Mouse (Mus musculus) gastrocnemius, postnatal 25 days (tissue): ENCODE measurements around the gene Ubr7. TPM values are rescaled to one million over a fixed set of nuclear protein-coding genes. Genes with fewer than 3 reads are reported as not detected.

Experiments
- DNase-seq: peaks from one replicate; pipeline ENCODE4 v3.0.0; 2022
- total RNA-seq, 2 experiments: library from RNA; stranded (reverse); gene quantifications; 1 replicate in 1 of 2; 2 replicates in 1 of 2; pipeline ENCODE4 v1.2.3; 2021

Ubr7 gene
- total RNA-seq, 2 experiments from 2014 or later: 12.8 to 13.1 TPM

DNA sequence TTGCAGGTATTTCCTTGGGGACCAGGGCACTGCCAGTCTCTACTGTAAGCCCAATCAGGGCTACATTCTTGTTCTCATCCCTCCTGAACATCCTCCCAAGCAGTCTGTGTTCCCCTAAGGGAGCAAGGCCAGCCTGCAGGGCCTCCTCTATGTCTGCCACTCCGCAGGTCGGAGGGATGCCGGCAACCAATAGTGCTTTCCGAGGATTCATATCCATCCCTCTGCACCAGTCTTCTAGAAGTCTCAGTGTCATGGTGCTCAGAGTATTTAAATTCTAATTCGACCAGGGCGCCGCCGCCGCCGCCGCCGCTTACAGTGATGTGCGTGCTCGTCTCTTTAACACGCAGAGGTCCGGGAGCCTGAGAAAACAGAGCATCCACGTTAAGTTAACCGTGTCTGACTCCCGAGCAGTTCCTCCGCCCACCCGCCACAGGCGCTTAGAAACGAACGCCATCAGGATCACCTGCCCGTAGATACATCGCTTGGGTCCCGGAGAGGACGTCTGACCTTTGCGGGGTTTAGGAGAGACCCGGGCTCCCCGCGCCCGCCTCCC is 14.7 kb upstream of the Ubr7 start:
- DNase-seq: no peak

DNA sequence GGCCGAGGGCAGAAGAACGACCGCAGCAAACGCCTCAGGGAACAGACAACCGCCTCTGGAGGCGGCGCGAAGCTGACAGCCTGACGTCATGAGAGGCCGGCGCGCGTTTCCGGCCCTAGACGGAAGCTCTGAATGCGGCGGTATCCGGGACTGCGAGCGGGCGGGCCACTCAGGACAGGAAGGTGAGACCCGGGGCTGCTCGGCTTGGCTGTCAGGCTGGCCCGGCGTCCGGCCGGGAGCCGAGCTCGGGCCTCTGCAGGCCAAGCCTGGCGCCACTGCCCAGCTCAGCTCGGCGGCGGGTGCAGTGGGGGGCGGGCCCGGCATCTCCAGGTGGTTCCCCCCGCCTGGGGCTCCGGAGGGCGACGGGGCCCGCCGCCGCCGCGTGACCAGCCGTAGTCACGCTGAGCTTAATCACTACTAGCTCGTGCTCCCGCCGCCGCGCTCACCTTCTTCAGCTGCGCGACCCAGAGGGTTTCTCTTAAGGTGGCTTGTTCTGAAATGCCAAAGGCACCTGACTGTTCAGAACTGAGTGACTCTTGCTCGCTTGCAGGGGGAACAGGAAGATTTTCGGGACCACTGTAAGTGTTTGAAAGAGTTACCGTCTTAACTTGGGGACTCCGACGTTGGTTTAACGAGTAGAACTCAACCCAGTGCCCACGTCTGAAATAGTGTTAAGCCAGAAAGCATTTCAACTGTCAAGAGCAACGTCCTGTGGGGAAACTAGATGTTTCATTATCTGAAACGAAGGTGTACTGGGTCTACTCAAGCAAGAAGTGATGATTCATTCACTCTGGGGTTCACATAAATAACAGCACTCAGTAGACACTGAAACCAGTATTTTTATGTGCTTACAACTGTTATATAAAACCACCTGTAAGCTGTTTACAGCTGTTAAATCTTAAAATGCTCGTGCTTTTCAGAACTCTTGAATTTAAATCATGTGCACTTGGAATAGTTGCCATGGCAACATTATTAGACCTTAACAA is 13.9 kb upstream of the Ubr7 start, which contains the start of the genes Moap1 and Tmem251:
TSS of gene Moap1 (minus strand) at position 73 of the 986 bp plus-strand sequence.
TSS of gene Tmem251 (plus strand) at position 174 of the 986 bp plus-strand sequence.
- DNase-seq: peak; percentile 84

DNA sequence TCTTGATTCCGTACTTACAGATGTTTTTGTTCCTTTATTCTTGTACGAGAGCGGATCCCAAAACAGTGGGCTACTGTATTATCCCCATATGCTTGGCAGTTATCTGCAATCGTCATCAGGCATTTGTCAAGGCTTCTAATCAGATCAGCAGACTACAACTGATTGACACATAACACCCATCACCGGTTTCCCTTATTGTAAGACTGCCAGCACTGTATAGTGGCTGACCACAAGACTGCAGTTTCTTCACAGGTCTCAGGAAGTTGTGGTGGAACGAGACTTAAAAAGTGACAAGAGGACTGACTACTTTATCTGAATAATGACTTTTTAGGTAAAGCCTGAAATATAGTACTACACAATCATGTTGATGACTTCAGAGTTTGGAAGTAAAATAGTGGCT is 12.9 kb upstream of the Ubr7 start:
- DNase-seq: no peak

DNA sequence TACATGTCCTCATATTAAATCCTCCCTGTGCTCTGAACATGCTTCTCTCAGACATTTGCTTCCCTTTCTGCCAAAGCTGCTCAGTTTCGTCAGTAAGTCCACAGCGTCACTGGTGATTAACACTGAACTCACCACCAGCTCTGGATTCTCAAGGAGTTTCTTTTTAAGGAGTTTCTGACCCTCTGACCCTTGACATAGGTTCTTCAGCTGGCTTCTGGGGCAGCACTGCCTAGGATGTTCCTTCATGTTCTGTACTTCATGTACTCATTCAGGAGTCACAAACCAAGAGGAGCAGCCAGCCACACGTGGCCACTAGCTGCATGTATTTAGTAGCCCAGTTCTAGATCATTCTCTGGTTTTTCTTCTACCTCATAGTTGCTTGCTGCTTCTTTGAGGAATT is 9.5 kb upstream of the Ubr7 start:
- no peak for DNase-seq

DNA sequence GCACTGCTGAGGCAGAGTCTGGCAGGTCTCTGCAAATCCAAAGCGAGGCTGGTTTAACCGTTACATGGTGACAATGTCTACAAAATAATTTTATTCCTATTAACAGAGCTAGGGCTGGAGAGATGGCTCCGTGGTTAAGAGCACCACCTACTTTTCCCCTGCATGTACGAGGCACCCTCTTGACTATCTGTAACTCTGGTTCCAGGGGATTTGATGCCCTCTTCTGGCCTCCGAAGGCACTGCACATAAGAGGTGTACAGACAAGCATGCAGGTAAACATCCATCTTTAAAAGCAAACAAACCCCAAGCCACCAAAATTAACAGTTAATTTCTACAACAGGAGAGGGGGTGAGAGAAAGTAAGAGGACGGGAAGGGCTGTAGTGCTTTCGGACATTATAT is 1.5 kb upstream of the Ubr7 start:
- DNase-seq: no peak

DNA sequence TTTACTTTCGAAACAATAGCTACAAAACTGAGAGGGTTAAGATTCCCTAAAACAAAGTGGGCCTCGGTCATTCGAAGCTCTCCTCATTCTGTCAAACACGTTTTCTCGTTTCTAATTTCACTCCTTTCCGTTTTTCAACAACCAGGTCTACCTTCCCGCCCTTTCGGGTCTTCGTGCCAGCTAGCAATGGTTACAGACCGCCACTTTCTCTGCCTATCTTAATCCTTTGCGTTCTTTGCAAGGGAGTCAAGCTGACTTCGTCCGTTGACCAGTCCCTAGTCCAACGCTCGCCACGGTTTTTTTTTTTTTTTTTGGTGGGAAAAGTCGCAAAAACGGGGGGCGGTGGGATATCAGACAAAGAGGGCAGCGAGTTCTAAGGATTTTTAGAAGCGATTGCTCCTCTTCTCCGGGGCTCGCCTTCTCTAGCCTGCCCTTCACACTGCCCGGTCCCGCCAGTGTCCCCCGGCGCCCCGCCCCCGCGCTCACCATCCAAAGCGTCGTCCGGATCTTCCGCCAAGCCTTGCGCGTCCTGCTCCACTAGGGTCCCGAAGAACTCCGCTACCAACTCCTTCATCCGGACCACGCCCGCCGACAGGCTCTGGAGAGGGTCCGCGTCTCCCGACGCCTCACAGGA is 595 bp upstream of the Ubr7 start:
- no peak for DNase-seq

DNA sequence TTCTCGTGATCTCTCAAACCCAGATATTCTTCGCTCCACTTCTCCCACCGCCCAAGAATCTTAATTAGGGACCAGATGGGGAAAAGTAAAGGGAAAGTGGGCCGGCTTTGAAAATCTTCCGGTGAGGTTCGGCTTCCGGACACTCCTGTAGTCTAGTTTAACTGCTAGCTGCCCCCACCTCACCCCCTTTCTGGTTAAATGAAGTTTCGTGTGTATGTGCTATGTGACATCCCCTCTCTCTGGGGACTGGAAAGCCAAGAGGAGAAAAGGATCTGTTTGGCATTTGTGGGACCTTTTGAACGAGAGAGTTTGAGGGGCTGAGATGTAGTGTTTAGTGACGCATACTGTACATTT is 613 bp downstream of the Ubr7 start, which contains the start of gene Gm20604:
TSS of gene Gm20604 (minus strand) at position 270 of the 354 bp plus-strand sequence.
- DNase-seq: no peak

DNA sequence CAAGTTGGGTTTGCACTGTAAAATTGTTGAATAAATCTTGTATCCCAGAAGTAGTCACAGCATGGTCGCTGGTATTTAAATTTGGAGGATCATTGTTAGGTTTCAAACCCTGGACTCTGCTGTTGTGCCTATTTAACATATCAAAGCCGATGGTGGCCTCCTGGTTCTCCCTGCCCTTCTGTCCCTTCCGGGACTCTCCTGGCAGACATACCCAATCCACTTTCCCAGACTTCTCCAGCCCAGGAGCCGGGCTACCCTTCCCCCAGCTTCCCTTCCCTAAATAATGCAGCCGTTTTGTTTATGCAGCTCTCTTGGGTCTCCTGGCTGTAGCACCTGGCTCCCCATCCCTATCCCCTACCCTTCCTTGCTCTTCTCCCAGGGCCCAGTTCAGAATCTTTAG is 1.2 kb downstream of the Ubr7 start:
- DNase-seq: no peak

DNA sequence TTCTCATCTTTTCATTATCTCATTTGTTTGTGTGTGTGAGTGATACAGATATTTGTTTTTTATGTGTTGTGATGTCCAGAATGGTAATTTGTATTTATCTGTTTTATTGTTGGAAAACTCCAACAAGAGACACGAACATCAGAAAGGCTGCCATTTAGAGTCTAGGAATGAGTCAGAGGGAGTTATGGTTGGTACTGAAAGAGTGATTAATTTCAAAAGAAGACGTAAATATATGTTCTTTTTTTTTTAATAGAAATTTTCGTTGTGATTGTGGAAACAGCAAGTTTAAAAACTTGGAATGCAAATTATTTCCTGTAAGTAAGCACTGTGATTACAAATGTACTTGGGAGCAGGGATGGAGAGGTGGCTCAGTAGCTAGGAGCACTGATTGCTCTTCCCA is 3.9 kb downstream of the Ubr7 start:
- DNase-seq: no peak

DNA sequence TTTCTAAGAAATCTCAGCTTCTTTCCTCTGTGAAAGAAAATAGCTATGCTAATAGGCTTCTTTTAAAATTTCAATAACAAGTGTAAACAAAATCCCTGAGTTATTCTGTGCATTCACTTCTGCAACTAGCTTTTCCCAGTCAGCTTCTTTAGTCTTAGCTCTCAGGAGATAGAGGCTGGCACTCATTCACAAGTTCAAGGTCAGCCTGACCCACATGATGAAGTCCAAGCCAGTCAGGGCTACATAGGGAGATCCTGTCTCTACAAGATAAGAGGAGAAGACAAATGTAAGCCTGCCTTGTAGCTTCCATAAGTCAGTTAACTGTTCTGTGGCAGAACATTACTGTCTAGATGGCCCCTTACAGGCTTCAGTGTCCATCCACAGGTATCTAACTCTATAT is 5.9 kb downstream of the Ubr7 start:
- no peak for DNase-seq

DNA sequence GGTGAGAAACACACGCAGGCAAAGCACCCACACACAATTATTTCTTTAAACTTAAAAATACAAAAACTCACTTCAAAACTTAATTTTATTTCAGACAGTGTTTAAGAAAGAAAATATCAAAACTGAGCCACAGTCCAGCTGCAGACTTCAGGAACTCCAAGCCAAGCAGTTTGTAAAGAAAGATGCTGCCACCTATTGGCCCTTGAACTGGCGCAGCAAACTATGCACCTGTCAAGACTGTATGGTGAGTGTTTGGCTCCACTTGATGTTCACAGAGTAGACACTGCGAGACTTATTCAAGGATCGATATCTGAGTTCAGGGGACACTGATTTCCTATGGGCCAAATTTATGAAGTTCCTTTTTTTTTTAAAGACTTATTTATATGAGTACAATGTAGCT is 11.2 kb downstream of the Ubr7 start:
- no peak for DNase-seq

DNA sequence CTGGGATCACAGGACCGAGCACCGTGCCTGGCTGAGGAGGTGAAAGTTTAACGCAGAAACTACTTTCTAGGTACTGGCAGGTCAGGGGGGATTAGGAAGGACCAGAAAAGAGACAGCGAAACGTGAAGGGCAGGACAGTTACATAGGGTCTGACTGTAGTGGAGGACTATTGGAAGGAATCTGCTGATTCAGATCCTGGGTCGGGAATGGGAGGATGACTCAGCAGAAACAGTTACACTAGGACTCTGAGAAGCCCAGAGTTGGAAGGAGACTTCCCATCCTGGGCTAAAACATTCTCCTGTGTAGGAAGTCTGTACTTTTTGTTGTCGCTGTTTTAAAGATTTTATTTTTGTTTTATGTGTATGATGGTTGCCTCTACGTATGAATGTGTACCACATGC is 13.8 kb downstream of the Ubr7 start:
- DNase-seq: no peak

DNA sequence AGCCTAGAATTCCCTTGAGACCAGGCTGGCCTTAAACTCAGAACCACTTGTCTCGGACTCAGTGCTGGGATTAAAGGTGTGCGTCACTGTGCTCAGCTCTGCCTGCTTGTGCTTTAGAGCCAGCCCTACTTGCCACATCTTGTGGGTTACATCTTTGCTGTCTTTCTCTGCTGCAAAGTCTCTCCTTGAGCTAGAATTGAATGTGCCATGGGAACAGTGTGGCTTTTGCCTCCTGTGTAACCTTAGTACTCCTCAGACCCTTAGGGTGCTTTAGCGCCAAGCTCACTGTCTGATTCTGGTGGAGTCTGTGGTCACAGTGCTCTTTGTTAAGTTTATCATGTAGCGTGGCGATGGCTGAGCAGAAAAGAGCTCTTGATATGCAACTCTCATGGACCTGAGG is 14.9 kb downstream of the Ubr7 start:
- no peak for DNase-seq

DNA sequence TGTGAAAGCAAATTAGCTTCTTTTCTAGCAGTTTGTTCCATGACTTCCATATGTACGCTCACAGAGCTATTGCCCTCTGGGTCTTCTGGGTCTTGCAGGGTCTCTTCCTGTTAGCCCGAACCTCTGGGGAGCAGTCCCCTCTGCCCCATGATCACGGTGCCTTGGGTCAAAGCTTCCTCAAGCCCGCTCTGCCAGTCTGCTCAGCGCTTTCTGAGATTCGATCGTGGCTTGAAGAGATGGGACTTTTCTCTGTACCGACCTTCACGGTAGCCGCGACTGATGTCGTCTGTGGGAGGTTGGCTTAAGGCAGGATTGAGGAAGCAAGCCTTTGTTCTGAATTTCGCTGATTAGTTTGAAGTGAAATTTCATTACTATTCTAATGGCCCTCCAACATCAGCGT is 18.3 kb downstream of the Ubr7 start:
- no peak for DNase-seq

DNA sequence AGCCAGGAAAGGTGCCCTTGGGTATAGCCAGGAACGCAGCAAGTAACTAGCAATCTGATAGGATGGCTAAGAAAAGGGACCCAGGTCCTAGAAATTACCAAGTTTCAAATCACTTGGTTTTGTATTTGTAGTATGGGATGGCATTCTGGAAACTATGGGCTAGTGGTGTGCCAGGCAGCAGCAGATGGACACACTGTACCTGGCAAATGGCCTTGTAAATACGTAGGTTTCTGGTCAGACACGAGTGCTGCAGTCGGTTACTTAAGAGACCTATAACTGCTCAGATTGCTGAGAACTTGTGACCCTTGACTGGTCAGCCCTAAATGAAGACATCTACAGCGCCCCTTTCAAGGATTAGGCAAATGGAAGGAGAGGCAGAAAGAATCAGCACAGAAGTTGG is 20.4 kb downstream of the Ubr7 start:
- no peak for DNase-seq

DNA sequence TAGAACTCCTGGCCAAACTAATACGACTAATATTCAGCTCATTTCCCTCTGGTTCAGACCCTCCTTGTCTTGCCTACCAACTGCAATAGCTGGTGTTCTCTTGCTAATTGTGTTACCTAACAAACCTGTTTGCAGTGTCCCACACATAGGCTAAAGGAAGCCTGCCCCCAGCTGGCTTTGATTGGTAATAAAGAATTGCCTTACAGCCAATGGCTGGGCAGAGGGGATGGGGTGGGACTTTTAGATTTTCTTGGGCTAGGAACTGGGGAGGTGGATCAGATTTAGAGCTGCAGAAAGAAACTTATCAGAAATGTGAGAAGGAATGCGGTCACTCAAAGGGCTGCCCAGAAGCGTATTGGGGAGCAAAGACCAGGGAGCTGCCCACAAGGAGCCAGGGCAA is 21.7 kb downstream of the Ubr7 start:
- DNase-seq: no peak

DNA sequence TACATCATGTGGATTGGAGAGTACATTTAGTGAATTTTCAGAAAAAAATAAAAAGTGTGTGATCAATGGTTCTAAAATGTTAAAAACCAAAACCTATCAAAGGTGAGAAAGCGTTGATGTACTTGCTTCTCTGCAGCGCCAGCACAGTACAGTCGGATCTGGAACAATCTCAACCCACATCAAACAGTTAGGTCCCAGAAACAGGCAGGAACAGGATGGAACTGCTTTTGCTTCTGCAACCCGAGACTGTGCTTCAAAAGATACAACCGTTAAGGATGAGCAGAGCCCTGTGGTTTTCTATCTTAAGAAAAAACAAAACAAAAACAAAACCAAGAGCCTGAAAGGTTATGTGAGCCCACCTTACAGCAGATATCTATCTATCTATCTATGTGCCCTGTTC is 25.1 kb downstream of the Ubr7 start:
- no peak for DNase-seq

DNA sequence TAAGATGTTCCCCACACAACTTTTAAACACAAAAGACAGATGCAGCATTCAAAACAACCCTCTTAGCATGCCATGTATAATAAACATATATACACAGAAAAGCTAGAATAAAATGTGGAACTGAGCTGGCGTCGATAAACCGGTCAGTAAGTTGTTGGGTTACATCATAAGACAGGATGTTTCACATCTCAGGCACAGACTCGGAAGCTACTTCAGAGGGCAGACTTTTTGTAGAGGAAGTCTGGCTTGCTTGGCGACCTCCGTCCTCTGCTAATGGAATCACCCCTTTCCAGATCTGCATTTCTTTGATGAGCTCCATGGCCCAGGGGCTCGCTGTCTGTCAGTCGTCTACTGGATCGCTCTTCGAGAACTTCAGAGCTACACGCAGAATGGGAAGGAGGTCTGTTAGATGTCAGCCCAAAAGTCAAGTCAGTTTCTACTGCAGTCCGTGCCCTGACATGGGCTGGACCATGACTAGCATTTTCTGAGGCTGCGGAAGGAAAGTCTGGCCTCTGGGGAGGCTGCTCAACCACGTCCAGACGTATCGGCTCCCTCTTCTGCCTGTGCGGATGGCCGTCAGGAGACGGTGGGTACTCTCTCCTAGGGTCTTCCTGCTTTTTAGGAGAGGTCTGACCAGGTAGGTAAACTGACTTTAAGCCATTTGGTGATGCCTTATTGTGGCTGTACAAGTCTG is 27.3 kb downstream of the Ubr7 start:
- no peak for DNase-seq

DNA sequence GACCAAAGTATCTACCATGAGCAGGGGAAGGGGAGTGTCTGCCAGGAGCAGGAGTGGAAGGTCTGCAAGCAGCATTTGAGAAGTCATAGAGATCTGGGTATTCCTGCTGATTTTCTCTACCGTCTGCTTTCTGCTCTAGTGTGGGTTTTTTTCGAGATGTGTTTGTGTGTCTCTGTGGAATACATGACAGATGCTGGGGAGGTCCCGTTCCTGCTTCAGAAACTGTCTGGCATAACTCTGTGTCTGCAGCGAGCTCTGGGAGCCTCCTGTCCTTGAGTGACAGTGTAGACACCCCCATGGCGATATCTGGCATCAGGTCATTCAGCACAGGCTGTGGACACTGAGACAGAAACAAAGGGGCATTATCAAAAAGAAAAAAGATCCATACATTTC is 27.8 kb downstream of the Ubr7 start:
- DNase-seq: no peak

DNA sequence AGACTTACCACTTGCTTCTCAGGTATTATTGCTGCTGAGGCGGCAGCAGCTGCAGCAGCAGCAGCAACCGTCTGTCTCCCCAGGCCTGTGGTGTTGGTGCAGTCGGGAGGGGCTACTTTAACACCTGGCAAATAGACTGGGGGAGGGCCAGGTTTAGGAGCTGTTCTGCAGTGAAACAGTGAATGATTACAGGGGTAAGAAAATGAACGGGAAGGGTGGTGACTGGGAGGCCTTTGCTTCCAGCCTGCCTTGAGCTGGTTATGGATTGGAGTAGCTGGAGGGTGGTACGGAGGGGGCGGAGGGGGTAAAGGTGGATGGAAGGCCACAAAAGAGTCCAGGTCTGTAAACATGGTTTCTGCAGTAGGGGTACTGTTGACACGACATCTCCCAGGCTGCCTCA is 30.2 kb downstream of the Ubr7 start:
- no peak for DNase-seq

DNA sequence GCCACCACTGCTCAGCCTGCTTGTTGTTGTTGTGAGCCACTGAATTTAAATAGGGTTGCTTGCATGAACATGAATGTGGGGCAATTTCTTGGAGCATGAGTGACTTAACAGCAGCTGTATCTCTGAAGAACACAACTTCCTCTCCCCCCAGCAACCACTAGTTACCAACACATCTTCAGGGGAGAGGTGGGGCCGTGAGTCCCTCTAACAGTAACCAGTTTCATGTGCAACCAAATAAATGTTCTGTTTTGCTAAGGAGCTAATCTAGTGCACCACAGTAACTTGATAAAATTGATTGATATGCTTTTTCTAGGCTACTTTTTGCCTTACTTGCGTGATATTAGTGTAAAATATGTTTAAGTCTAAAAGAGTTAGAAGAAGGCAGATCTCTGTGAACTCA is 41.8 kb downstream of the Ubr7 start:
- DNase-seq: no peak

DNA sequence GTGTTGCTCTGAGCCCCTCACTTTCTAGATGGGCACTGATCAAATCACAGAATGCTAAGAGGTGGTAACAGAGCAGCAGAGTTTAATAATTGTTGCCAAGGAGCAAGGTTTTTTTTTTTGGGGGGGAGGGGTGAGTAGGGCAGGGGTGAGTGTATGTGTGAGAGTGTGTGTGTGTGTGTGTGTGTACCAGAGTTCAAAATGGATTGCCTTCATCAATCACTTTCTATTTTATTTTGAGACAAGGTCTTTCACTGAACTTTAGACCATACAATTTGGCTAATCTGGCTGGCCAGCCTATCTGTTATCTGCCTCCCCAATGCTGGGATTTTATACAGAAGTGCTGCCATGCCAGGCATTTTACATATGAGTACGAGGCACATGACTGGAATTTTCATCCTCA is 57.1 kb downstream of the Ubr7 start:
- no peak for DNase-seq

DNA sequence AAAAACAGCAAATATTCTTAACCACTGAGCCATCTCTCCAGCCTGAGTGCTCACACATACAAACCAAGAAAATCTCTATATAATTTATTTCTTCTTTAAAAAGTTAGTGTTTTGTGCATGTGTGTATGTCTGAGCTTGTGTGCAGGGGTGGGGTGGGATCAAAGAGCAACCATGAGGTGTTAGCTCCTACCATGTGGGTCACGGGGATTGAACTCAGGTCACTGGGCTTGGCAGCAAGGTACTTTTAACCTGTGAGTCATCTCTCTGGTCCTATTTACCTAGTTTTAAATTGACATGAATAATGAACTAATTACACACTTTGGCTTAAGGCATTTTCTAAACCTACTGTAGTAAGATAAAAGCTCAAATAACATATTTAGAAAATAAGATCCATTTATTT is 68.6 kb downstream of the Ubr7 start:
- no peak for DNase-seq
